Mouse (Mus musculus) subcutaneous adipose tissue, adult 2 months (tissue): ENCODE data around the gene Olfm3. TPM values are rescaled to one million over a fixed set of nuclear protein-coding genes. Genes with fewer than 3 reads are reported as not detected.

Source experiments
- polyA plus RNA-seq: library from polyadenylated mRNA; depleted of rRNA; stranded (reverse); fragments of >200 nt; gene quantifications from 2 replicates; pipeline ENCODE4 v1.2.3, GENCODE M21; 2012; ENCODE audit warnings: low replicate concordance; rRNA removed

The Olfm3 gene
- polyA plus RNA-seq: not detected in 2 replicates

DNA sequence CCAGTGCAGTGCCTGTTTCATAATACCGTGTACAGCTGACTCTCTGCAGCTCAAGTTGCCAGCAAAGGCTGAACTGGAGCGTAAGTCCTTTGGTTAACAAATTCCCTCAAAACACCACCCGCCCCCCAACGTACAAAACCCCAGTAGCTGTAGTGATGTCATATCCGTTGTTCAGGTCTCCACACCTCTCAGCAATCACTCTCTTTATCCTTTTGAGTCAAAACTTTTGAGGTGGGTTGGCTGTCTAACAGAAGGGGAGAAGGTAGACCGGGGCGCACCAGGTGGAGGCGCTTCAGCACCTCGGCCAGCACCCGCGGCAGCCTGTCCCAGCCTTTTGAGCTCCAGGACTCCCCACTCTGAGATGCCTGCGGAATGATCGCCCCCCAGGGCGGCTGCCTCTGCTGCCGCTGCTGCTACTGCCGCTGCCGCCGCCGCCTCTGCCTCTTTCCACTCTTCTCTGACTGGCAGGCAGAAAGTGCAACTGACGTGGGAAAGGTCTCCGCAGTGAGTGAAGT is at the start of gene Olfm3:
TSS of gene Olfm3 (plus strand) at position 155 of the 515 bp plus-strand sequence.

